Mouse (Mus musculus) adrenal gland, postnatal 36 days (tissue): ENCODE data around the gene Hoxb6. TPM values are rescaled to one million over a fixed set of nuclear protein-coding genes. Genes with fewer than 3 reads are reported as not detected.

Experiments used
- DNase-seq, 2 experiments: peaks; one replicate each; pipeline ENCODE4 v3.0.0; 2021; ENCODE audit warnings: mixed read lengths in 1 of 2
- long read RNA-seq, 2 experiments: library from polyadenylated mRNA; stranded (forward); transcript quantifications; one replicate each; pipeline ENCODE4 v2.0.0; 2021; ENCODE audit warnings: borderline sequencing depth in 2 of 2
- total RNA-seq, 2 experiments: library from RNA; stranded (reverse); gene quantifications; 2 replicates each; pipeline ENCODE4 v1.2.3; 2021

Hoxb6 gene
- 10 to 100 TPM; 43.9 to 62.2 TPM for total RNA-seq
- long read RNA-seq, experiment 1, transcript Hoxb6-201 (2 exons, 1,321 nt): major isoform, 42 of 57 reads
- long read RNA-seq, experiment 1, partial matches to known transcripts: 0 of 57 reads
- long read RNA-seq, experiment 1, other reads (novel, unspliced or antisense): 15 of 57 reads
- long read RNA-seq, experiment 2, transcript Hoxb6-201 (2 exons, 1,321 nt): major isoform, 14 of 22 reads
- long read RNA-seq, experiment 2, partial matches to known transcripts: 2 of 22 reads
- long read RNA-seq, experiment 2, other reads (novel, unspliced or antisense): 5 of 22 reads

DNA sequence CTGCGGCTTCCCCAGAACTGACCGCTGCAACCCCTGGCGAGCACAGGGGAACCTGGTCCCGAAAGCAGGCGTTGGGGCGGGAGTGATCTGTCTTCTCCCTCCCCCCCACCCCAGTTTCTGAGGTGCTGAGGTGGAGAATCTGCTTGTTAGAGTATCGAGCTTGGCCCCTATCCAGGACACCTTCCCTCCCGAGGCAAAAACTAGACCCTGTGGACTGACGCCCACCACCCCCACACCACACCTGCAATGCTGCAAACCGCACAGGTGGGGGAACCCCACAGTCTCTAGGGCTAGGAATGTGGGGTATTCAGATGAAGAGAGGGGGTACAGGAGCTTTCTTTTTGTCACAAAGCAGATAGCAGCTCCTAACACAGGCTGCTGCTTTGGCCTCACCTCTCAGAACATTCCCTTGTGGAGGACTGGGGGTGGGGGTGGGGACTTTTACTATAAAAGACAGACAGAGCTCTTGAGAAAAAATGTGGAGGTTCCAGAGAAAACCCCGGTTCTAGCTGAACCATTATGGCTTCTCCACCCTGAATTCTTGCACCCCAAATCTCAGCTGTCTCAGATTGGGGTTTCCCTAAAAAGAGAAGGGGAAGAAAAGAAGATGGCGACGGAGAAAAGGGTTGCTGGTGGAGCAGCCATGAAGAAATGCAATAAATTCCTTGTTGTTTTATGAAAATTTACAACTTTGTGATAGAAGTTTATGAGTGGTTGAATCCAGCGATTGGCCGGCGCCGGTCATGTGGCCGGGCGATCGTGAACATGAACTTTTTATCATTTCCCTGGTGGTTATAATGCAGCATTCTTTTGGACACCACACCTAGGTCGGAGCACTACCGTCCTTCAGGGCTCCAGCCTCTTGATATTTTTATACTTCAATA lies at the start of gene Hoxb6:
Gene Hoxb6, plus strand, starts transcription at position 796 of the 884 bp plus-strand sequence.
- DNase-seq: peak; percentile 86 to 88

DNA sequence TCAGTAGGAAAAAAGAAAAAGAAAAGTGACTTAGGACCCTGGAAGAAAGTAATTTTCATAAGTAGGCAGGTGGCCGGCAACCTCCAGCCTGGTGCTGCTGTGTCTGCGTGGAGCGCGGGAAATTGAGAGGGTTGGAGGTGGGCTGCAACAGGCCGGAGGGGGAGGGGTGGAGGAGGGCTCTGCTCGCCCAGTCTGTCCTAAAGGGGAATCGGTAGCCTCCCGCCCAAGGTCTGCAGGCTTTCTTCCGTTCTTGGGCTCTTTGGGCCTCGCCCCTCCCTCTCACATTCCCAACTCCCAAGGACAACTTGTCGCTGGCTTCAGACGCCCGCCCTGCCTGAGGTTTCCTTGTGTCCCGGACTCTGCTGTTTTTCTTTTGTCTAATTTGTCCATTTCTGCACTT lies 41.4 kb upstream of the Hoxb6 start:
- DNase-seq: peak; percentile 77 to 80

DNA sequence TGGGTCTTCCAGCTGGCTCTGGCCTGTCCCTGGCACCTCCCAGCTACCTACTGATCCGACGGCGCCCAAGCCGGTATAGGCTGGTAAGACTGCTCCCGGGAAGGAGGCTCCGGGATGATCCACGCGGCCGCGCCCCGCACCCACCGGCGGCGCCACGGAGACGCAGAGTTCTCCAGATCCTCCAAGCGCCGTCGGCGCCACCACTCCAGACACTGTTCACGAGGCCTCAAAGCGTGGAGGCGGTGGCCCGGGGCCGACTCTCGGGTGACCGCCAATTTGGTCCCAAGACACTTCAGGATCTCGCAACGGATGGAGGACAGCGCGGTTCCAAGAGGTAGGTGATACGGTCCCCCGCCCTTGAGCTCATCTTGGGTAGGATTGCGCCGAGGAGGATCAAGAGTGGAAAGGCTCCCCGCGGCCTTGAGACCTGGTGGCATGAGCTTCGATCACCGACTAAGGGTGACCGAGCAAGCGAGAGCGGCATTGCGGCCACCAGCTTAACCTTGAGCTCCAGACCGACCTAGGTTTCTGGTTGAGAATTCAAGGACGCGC lies 40.7 kb upstream of the Hoxb6 start:
- peak; percentile 51 to 65 for DNase-seq

DNA sequence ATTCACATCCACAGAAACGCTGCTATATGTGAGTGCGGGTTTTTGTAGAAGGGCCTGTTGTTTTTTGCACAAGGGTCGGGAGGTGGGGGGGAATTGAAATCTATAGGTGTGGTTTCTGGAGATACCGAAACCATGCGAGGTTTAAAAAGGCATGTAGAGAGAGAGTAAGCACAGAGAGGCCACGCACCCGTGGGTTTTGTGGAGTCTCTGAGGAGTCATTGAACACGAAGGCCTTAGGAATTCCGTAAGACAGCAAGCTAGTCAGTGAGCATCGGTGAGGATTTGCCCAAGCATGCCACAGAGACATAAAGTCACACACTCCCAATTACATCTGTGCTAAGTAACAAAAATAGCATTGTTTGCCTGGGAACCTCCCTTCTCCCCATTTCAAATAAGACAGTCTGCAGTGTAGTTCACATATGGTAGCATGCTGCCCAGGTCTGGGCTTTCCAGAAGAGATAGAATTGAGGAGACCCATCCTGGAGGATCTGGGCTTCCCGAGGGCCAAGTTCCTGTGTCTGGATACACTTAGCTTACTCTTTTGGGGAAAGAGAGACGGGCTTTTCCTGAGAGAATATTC lies 39.6 kb upstream of the Hoxb6 start:
- DNase-seq: peak in 1 of 2 experiments; percentile 26

DNA sequence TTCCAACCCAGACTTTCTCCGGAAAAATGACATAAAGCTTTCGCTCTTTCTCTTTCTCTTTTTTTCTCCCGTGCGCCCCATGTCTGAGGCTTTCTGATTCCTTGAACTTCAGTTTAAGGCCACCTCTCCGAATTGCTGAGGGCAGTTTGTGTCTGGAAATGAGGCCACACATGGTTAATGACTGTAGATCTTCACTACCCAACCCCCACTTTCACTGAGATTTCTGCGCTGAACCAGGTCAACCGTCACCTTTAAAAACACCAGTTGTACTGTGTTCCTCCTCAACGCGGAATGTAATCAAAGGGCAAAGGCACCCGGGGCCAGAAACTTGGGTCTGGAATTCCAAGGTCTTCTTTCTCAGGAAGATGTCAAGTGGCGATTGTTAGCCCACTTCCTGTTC lies 38.1 kb upstream of the Hoxb6 start:
- DNase-seq: peak in 1 of 2 experiments; percentile 51

DNA sequence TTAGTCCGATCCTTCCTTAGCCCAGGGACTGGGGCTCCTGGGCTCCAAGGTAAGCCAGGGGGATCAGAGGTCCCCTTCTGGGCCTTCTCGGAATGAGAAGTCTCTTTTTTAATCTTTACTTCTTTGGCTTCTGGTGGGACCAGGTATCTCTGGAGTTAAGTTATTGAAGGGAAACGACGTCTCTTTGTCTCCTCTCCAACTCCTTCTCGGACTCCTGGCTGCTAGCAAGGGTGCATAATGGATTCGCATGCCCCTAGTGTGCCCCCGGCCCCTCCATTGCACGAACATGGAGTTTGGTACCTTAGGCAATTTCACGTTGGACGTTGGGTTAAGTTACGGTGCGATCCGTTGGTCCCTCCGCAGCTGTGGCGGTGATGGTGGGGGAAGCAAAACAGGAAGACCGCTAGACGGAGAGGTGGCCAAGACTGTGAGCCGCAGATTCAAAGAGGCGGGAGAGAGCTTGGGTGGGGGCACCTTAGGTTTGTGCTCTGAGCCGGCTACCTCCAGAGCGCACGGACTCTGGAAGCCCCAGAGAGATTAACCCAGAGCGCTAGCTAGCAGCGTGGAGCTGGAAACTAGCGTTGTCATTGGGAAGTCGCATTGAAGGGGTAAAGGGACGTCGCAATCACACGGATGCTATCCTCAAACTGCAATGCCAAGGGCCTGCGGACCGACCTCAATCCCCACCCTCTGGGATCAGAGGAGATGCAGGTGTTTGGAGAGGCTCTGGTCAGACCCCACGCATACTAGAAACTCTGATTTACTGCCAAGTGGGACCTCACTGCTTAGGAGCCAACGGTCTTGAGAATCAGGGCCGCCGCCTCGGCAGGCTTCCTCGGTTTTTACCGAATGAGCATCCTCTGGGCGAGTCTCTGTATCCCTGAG lies 36.9 kb upstream of the Hoxb6 start:
- peak; percentile 28 to 38 for DNase-seq

DNA sequence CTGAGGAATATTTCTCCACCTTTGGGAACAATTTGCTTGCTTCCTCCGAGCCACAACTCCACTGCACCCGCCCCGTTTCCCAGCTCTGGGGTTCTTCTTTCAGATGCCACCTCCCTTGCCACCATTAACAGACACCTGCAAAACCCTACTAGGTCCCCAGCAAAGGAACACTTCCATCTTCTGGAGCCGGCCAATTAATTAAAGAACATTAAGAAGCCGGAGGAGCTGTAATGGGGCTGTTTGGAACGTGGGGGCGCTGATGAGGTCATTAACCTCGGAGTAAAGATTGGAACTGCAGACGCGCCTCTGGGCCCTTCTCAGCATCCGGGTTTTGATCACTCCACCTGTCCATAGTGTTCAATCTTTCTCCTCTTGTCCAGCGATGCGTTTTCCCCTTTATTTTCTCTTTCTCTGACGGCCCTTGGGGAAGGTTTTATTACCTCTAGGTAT lies 36.3 kb upstream of the Hoxb6 start:
- peak; percentile 47 to 51 for DNase-seq

DNA sequence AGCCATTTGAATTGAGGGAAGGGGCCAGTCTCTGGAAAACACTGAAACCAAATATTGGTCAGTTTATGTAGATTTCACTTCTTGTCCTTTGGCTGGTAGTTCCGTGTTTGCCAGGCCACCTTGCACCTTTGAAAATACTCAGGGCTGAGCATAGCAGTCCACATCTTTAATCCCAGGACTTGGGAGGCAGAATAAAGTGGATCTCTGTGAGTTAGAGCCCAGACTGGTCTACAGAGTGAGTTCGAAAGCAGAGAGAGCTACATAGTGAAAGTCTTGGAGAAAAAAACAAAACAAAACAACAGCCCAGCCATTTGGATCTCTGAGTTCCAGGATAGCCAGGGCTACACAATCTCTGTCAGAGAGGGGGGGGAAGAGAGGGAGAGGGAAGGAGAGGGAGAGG lies 35.1 kb upstream of the Hoxb6 start:
- DNase-seq: no peak

DNA sequence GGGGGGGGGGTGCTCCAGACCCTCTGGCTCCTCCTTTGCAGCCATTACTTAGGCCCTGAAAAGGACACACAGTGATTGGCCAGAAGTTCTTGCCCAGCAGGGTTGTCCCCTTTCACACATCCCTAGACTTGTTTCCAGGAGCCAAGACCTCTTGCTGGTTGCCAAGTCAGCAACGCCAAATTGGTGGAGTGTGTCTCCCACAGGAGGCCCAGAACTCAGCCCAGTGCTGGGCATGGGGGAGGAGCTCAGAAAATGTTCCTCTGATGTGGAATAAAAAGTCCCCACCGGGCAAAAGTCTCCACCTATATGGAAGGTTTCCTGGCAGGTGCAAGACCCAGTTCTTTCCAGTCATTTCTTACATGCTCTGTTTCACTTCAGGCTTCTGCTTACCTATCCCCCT lies 33.2 kb upstream of the Hoxb6 start:
- DNase-seq: no peak

DNA sequence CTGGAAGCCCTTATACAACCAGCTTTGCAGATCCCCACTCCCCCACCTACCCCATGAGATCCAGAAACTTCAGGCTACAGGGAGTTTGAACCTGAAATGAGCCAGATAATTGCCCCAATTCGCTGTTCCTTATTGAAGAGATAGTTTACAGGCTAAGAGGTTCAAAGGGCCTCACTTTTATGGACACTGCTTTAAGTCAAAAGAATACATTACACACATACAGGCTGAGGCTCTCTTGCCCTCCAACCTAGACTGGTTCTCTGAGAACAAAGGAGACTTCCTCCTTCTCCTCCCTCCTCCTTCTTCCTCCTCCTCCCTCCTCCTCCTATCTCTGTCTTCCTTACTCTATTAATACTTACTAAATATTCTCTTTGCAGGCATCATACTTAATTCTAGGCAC lies 32.8 kb upstream of the Hoxb6 start:
- DNase-seq: no peak

DNA sequence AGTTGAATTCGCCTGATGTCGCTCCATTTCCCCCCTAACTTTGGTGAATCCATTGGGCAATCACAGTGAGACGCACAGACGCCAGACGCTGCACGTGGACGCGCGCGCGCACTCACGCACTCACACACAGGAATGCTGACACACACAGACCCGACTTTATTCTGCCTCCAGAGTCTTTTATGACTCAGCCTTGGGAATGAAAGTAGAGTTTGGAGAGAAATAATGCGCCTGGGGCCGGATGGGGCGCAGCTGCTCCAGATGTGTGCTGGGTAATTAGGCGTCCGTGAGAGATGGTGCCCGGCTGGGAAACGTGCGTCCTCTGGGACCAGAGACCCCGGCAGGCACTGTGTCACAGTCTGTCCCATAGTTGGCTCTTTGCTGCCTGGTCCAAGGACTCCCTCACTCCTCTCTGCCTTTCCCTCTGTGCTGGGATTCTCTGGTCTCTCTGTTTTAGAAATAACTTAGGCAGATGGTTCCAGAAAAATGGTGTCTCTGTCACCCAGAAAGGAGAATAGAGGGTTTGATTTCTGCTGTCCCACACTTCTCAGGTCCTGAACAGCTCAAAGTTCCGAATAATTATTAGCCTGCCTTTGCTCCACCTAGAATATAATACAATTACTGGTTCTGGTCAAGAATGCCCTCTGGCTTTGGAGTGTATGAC lies 31.8 kb upstream of the Hoxb6 start:
- DNase-seq: peak; percentile 88 to 89

DNA sequence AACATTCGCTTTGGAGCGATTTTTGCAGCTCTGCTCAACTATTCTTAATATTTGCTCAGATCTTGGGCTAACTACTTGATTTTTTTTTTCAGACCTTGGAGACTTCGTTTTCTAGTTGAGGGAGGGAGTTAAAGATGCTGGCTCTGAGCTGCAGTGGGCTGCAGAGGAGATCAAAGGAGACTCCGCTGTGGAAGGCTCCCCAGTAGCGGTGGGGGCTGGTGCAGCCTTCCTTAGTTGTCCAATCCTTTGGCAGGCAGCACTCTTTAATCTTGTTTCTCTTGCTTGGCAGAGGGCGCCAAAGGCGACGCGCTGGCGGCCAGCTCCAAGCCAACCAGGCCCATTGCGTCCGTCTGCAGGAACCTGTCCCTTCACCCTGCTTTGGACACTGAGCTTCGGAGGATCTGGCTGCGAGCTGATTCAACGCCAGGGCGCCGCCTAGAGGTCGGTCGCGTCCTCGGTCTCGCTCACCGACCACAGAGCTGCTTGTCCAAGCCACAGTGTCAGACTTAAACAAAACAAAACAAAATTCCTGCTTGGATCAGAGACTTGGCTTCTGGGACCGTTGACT lies 30.9 kb upstream of the Hoxb6 start:
- peak; percentile 93 to 94 for DNase-seq

DNA sequence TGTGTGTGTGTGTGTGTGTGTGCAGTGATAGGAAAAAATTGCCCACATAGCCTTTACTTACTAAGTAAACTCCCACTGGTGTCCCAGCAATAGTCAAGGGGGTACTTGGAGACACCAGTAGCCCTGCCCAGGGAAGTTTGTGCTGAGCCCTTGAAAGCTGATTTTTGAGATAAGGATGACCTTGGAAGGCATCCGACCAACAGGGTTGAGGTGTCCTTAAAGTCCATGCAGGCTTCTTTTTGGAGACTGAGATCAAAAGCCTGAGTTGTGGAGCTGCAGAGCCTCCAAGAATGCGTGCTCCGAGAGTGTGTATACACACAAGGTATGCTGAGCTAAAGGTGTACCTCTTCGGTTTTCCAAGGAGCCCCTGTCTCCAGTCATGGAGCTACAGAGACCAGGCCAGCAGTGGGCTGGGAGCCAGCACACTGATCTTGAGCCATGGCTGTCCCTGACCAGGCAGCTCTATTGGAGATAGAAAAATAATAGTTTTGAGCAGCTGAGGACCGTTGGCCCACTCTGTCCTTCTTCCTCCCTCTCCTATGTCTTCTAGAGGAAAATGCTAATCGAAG lies 29.9 kb upstream of the Hoxb6 start:
- DNase-seq: peak; percentile 73 to 78

DNA sequence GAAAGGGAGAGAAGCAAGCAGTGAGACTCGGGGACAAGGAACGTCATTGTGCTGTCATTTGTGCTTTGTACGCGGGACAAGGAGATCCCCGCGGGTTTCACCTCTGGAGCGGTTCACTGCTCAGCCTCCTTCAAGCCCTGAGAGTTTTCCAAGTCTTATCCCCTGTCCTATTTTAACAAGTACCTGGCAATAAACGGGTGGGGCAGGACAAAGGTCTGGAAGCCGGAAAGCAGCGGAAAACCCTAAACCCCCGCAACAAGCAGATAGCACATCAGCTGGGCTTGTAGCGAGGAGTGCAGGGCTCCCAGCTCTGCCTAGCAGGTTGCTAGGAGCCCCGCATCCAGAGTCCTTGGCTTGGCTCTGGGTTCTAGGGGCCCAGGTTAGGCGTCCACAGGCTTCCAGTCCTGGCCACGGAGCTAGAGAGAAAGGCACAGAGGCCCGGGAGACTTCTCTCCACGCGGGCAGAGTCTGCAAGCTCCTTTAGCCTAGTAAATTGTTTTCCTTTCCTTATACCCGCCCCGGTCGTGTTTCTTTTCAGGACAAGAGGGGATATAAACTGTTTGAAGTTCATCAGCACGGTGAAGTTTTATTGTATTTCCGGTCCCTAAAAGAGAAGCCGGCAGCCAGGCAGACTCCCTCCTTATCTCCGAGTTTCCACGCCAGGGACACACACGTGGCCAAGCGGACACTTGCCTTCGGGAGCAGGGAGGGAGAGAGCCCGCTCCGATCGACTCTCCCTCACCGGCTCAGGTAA lies 28.5 kb upstream of the Hoxb6 start:
- peak; percentile 40 to 59 for DNase-seq

DNA sequence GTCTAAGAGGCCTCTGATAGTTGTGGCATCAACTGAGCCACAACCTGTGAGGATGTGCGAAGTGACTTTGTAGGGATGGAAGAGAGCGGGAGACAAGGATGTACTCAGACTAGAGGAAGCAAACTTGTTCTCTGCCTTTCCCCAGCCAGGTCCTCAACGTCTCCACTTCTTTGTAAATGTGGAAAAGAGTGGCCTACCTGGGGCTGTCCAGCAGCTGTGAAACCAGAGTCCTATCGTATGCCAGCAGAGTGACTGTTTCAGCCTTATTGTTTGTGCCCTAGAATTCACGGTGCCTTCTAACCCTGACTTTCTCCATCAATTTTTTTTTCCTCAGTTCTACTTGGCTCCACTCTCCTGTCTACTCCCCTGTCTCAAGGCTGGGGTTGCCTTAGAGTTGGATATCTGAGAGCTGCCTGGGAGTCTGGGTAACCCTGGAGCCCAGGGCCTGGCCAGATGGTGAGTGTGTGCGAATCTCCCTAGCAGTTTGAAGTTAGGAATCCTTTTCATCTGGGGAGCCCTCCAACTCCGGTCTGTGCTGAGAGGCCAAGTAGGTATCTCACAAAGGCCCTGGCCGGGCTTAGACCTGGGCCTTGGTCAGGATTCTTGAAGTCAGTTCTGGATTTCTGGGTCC lies 27.8 kb upstream of the Hoxb6 start:
- no peak for DNase-seq

DNA sequence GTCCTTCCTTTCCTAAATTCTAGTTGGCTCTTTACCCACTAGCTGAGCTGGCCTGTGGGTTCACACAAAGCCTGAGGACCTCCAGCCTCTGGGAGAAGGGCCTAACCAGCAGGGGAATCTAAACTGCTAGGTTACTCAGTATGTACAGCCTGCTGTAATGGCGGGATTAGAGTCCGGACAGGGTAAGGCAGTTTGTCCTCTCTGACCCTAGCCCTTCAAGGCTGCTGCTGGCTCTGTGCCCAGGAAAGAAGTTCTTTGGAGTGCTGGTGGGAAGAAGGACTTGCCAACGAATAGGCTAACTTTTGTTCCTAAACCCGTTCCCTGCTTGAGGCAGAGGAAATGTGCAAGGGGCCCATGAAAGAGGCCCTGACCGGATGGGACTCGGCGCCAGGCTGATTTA lies 26.3 kb upstream of the Hoxb6 start:
- DNase-seq: peak; percentile 89 to 90

DNA sequence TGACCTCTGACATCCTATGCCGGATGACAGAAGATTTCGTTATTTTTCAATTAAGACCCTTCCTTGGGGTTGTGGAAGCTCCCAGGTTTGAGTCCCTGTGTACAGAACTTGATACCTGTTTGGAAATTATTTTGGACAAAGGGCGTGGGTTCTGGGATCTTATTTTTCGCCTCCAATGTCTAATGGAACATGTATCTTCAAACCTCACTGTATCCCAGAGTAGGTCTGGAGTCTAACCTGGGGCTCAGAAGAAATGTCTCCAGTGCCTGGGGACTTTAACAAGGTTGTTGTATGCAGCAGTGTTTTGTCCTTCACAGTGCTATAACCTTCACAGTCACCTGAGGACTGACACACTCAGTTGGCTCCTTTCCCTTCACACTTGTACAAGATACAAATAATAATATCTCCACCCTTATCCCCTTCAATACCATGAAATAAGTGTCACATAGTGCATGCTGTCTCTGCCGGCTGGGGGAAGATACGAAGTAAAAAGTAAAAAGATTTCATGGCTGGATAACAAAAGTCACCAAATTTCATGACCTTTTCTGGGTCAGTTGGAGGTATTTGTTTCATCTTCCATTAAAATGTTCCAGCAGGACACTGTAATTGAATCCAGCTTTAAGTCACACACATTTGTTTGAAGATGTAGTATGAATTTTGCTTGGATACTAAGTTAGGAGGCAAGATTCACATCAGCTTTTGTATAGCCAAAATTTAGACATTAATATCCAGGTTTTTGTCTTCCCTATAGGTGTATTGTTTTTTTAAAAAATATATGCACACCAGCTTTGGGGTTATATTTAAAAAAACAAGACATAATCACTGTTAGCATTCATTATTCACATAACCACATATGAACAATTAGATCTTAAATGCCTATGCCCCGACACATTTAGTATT lies 25.0 kb upstream of the Hoxb6 start:
- DNase-seq: no peak
